Mouse (Mus musculus) liver, adult 2 months (tissue): Measurements from ENCODE around the gene Cldnd1. TPM values are rescaled to one million over a fixed set of nuclear protein-coding genes. Genes with fewer than 3 reads are reported as not detected.

ENCODE experiments used
- DNase-seq: peaks from one replicate; pipeline ENCODE4 v3.0.0-alpha.2; 2011; ENCODE audit warnings: low read depth, low spot score; ENCODE audit errors: extremely low read depth
- H3K27ac ChIP-seq: fragments of 200-500 bp; replicated peaks from 2 replicates; pipeline ENCODE4 v1.5.1; 2012; ENCODE audit warnings: low read depth, mild to moderate bottlenecking, control low read depth, inconsistent platforms, low read length; ENCODE audit not compliant: insufficient read depth
- H3K27me3 ChIP-seq: fragments of 200-500 bp; 2 replicates; pipeline ENCODE4 v1.6.1; 2012; ENCODE audit warnings: mild to moderate bottlenecking, moderate library complexity, low read length, inconsistent platforms; ENCODE audit not compliant: control insufficient read depth, insufficient read depth
- H3K36me3 ChIP-seq: fragments of 200-500 bp; 2 replicates; pipeline ENCODE4 v1.6.1; 2012; ENCODE audit warnings: low read length, inconsistent platforms; ENCODE audit not compliant: control insufficient read depth, insufficient read depth
- H3K4me1 ChIP-seq: fragments of 200-500 bp; 2 replicates; pipeline ENCODE4 v1.6.1; 2011; ENCODE audit warnings: low read length; ENCODE audit not compliant: control insufficient read depth, insufficient read depth
- H3K4me3 ChIP-seq: fragments of 200-500 bp; 2 replicates; pipeline ENCODE4 v1.5.1; 2011; ENCODE audit warnings: low read depth, mild to moderate bottlenecking, control low read depth, low read length, moderate library complexity; ENCODE audit not compliant: insufficient read depth
- H3K79me2 ChIP-seq: fragments of 200-500 bp; 2 replicates; pipeline ENCODE4 v1.6.1; 2012; ENCODE audit warnings: inconsistent platforms, mild to moderate bottlenecking, low read length, moderate library complexity; ENCODE audit not compliant: control insufficient read depth, insufficient read depth
- H3K9ac ChIP-seq: fragments of 200-500 bp; 2 replicates; pipeline ENCODE4 v1.6.1; 2012; ENCODE audit warnings: low read depth, mild to moderate bottlenecking, control low read depth, inconsistent platforms, low read length
- CTCF ChIP-seq: fragments of 200-500 bp; IDR thresholded peaks from 2 replicates; pipeline ENCODE4 v1.5.1; 2011; ENCODE audit warnings: low read depth, low read length, control low read depth
- POLR2A ChIP-seq: fragments of 200-500 bp; IDR thresholded peaks from 2 replicates; pipeline ENCODE4 v1.6.1; 2011; ENCODE audit warnings: low read length, control low read depth; ENCODE audit not compliant: insufficient read depth; ENCODE audit errors: extremely low read depth
- WGBS: fragments of 180-500 bp; shearing (Covaris S2); methylation state at CpG from one replicate; pipeline ENCODE4 v1.1.7; 2018; 5-methylcytosine and 5-hydroxymethylcytosine counted together
- polyA plus RNA-seq: library from polyadenylated mRNA; depleted of rRNA; stranded (reverse); fragments of >200 nt; gene quantifications from 2 replicates; pipeline ENCODE4 v1.2.3, GENCODE M21; 2012
- total RNA-seq: library from RNA; depleted of rRNA; stranded (reverse); fragments of >200 nt; gene quantifications from 2 replicates; pipeline ENCODE4 v1.2.3, GENCODE M21; 2014

The Cldnd1 gene
- total and polyA plus RNA-seq, 2 experiments, result 8.4 to 32.3 TPM

DNA sequence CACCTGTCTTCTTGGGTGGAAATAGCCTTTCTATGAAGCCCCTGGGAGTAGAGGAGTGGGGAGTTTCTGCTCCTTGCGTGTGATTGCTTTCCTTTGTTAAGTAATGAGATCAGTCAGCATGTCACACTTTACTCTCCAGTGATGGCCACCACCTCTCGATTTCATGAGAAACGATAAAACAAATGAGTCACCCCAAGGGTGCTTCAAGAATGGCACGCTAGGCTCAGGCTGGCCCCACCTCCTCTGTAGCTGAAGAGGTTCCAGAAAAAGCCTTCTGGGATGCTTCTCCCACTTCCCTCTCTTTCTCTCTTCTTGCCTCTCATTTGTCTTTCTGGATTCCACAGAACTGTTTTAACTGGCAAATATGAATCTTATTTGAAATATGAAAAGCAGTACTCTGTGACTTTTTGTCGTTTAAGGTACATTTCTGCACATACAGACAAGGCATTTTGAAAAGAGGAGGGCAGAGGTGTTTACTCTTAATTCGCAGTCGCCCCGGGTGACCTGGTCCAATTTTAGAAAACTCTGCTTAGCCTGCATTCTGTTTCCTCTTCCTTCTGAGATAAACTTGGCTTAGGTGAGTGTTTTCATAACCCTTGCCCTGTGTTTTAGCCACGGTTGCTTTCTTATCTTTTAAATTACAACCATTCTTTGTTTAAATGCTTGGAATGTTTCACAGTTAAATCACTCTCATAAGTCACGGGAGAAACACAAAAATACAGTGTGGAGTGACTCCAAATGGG, 24.2 kb upstream of the Cldnd1 start:
- no peak overlapping the region for H3K4me3 ChIP-seq
- TF ChIP-seq CTCF (no peak), POLR2A (no peak)
- no peak overlapping the region for H3K9ac ChIP-seq
- peak; percentile 67 for DNase-seq
- 17% methylated on average over 10 of the region's 10 CpGs for WGBS
- H3K27ac ChIP-seq, result no peak overlapping the region
- H3K27me3 ChIP-seq, result no peaks in the 10 kb centered on the region
- H3K36me3 ChIP-seq, result no peaks in the 10 kb centered on the region
- no peaks in the 10 kb centered on the region for H3K79me2 ChIP-seq
- no peaks in the 10 kb centered on the region; the same call in 1 of the 2 replicates for H3K4me1 ChIP-seq

DNA sequence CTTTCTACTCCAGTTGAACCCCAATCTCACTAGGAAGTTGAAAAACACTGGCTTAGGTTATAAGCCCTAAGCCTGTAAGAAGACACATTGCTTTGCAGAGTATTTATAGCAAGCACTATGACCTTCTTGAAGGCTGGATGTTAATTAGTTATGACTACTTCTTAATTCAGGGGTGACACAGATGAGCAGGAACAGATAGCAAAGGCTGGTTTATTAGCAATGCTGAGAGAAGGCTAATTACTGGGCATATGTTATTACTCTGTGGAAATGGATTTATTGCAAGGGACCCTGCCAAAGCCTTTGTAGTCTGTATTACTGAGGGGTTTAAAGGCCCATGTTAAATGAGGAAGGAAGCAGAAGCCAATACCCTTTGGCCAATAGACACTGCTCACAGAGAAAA, 22.7 kb upstream of the Cldnd1 start:
- Histone ChIP-seq H3K27me3 (no peaks in the 10 kb centered on the region), H3K27ac (no peak overlapping the region), H3K79me2 (no peaks in the 10 kb centered on the region), H3K36me3 (no peaks in the 10 kb centered on the region), H3K4me3 (no peak overlapping the region), H3K9ac (no peak overlapping the region), H3K4me1 (no peaks in the 10 kb centered on the region; the same call in 1 of the 2 replicates)
- TF ChIP-seq POLR2A (no peak), CTCF (no peak)
- DNase-seq, result no peak

DNA sequence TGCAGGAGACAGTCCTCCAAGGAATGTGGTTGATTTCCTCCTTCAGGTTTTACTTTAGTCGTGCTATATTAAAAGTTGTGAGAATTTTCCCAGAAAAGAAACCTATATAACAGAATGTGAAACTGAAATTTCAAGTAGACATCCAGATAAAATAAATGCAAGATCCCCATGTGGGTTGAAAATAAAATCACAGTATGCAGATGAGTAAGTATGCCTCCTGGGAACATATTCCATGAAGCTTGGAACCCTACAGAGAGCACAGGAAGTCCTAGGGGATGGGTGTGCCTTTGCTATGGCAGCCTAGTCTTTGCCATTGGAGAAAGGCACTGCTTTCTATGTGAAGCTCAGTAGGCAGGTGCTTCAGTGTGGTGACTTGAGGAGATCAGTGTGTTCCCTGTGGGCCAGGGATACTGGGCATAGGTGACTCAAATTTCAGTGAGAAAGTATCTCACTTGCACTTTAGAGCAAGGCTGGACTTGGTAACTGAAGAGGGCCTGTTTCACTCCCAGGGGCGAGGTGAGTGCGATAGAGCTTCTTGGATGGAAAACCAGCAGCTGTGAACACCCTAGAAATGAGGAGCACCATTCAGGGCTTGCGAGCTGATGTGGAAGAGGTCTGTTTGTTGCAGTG, 20.3 kb upstream of the Cldnd1 start:
- no peaks in the 10 kb centered on the region for H3K36me3 ChIP-seq
- H3K4me3 ChIP-seq, result no peak overlapping the region
- TF ChIP-seq CTCF (no peak), POLR2A (no peak)
- H3K79me2 ChIP-seq, result no peaks in the 10 kb centered on the region
- 93% methylated on average over 4 of the region's 4 CpGs for WGBS
- H3K9ac ChIP-seq, result no peak overlapping the region
- no peak overlapping the region for H3K27ac ChIP-seq
- H3K4me1 ChIP-seq, result no peaks in the 10 kb centered on the region; the same call in 1 of the 2 replicates
- DNase-seq, result no peak
- no peaks in the 10 kb centered on the region for H3K27me3 ChIP-seq

DNA sequence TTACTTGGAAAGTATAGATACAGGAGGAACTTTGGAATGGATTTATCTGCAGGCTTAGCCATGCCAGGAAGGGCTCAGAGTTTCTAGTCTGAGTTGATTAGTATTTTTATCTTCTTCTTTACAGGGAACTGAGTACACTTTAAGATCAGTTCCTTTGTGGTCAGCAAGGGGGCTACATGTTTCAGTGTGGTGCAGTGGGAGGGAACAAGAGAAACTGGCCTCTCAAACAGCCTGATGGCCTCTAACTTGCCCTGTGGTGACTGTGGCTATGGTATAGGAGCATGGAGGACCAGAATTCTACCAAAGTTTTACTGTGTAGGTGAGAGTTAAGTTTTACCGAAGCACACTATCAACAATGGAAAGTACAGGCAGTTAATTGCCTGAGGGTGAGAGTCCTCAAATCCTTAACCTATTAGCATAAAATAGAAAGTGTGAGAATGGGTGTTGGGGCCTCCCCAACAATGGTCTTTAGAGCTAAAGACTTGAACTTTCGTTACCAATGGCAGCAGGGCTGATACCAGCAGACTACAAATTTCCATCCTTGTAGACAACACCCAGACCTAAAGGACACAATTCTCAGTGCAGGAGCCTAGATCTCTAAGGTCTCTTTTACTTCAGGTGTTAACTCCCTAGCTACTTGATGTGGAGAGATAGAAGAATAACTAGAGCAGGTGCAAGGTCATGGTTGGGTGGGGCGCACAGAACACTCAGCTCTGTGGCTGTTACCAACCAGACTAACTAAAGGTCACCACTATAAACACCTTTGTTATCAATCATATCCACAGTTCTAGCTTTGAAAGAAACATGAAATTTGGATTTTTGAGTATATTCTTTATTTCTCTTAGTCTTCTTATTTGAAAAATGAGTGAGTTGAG, 18.9 kb upstream of the Cldnd1 start:
- no peaks in the 10 kb centered on the region for H3K36me3 ChIP-seq
- DNase-seq, result no peak
- no peaks in the 10 kb centered on the region for H3K4me1 ChIP-seq
- H3K4me3 ChIP-seq, result no peak overlapping the region
- no peak overlapping the region for H3K9ac ChIP-seq
- no peaks in the 10 kb centered on the region for H3K27me3 ChIP-seq
- TF ChIP-seq CTCF, result no peak
- TF ChIP-seq POLR2A, result no peak
- H3K27ac ChIP-seq, result no peak overlapping the region
- 80% methylated on average over 3 of the region's 3 CpGs for WGBS
- H3K79me2 ChIP-seq, result no peaks in the 10 kb centered on the region

DNA sequence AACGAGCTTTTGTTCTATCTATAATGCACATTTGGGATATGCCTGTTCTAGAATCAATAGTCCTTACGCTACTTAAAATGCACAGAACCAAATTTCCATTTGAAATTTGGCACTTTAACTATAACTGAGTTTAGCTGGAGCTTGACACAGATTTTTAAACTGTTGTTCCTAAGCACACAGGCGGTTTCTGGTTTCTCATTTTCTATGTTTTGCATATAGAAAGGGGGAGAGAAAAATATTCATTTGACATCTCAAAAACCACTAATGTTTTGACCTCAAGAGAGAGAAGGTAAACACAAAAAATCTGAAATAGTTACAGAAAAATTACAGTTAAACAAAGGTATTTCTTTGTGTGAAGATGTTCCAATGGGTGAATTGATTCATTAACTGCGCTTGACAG, 18.2 kb upstream of the Cldnd1 start:
- no peak for DNase-seq
- Histone ChIP-seq H3K9ac (no peak overlapping the region), H3K79me2 (no peaks in the 10 kb centered on the region), H3K4me3 (no peak overlapping the region), H3K4me1 (no peaks in the 10 kb centered on the region), H3K36me3 (no peaks in the 10 kb centered on the region), H3K27ac (no peak overlapping the region), H3K27me3 (no peaks in the 10 kb centered on the region)
- 90% methylated on average over 4 of the region's 4 CpGs for WGBS
- TF ChIP-seq CTCF (no peak), POLR2A (no peak)
